ENCODE assay signal across 11 mouse cellular contexts in genomic region chr9:67404736-67405135, GRCm38 (mm10).
"Had no signal": no experiment of that assay in that cellular context is flagged by ENCODE, and none has a peak within 500 bp of the region (broad histone marks: within the 10 kb centered on the region; RNA-seq: fewer than 3 reads in every experiment).

No protein-coding gene starts in this region.

- H3K4me1 ChIP-seq: kidney, embryonic 15.5 days; limb, embryonic 12.5 days; midbrain, embryonic 10.5 days; midbrain, embryonic 15.5 days; neural tube, embryonic 12.5 days; stomach, embryonic 15.5 days had no signal

- H3K27me3 ChIP-seq: kidney, embryonic 15.5 days; limb, embryonic 12.5 days; midbrain, embryonic 15.5 days; neural tube, embryonic 12.5 days; stomach, embryonic 15.5 days had no signal

- H3K9ac ChIP-seq: kidney, embryonic 15.5 days; limb, embryonic 12.5 days; liver, embryonic 14.5 days; midbrain, embryonic 15.5 days; neural tube, embryonic 12.5 days; stomach, embryonic 15.5 days had no signal

- H3K27ac ChIP-seq: kidney, embryonic 15.5 days; left cerebral cortex, adult 2 months; limb, embryonic 12.5 days; liver, embryonic 14.5 days; midbrain, embryonic 10.5 days; midbrain, embryonic 15.5 days; neural tube, embryonic 12.5 days; stomach, embryonic 15.5 days had no signal

- H3K9me3 ChIP-seq: kidney, embryonic 15.5 days; limb, embryonic 12.5 days; midbrain, embryonic 10.5 days; midbrain, embryonic 15.5 days; neural tube, embryonic 12.5 days; stomach, embryonic 15.5 days had no signal

- ATAC-seq: midbrain, embryonic 15.5 days had no signal

- H3K4me3 ChIP-seq: kidney, embryonic 15.5 days; left cerebral cortex, adult 2 months; limb, embryonic 12.5 days; midbrain, embryonic 10.5 days; midbrain, embryonic 15.5 days; neural tube, embryonic 12.5 days; stomach, embryonic 15.5 days had no signal

- H3K36me3 ChIP-seq: kidney, embryonic 15.5 days; limb, embryonic 12.5 days; midbrain, embryonic 10.5 days; midbrain, embryonic 15.5 days; neural tube, embryonic 12.5 days; stomach, embryonic 15.5 days had no signal

- H3K4me2 ChIP-seq: kidney, embryonic 15.5 days; limb, embryonic 12.5 days; midbrain, embryonic 15.5 days; neural tube, embryonic 12.5 days; stomach, embryonic 15.5 days had no signal

- DNase-seq: kidney, adult 2 months; kidney, postnatal 14 days; right cerebral cortex, postnatal 14 days had no signal
